Mouse (Mus musculus): ENCODE measurements at regions not wholly inside any gene's neighbourhood (a gene's known extent, or its start where the extent isn't known, plus 50 kb on each side); places are given as distances from the start of the nearest gene placed in this dataset.

DNA sequence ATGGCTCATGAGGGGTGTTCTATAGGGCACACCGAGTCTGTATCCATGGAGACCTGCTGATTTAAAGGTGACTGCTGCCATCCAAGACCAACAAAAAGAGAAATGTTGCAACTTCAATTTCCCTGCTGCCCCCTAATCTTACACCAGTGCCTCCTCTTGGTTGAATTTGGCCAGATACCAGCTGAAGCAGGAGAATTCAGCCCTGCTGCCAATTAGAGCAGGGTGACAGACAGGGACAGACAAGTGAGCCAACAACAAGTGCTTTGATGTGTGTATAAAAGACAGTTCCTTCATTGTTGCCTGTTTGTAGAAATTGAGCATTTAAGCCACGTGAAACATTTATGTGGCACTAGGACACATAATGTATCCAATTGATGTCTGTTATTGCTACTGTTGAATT lies 75.5 kb upstream of the Adamts5 start:
- no peak for TF ChIP-seq POLR2A (IDR thresholded peaks at IDR 0.05; ENCODE audit: low read depth, low read length)
- no peak for TF ChIP-seq CTCF (IDR thresholded peaks at IDR 0.05; ENCODE audit: extremely low read depth, insufficient read length, insufficient replicate concordance, low read depth, low read length)
